Mouse (Mus musculus) forebrain, embryonic 14.5 days (tissue): ENCODE results near the gene Uqcc3. TPM values are rescaled to one million over a fixed set of nuclear protein-coding genes. Genes with fewer than 3 reads are reported as not detected.

Source experiments
- ATAC-seq: fragments of 200-750 bp; cut with Nextera tagmentation; 2 replicates; pipeline ENCODE4 v1.8.0; 2017; ENCODE audit warnings: mild to moderate bottlenecking, moderate library complexity
- DNase-seq: peaks from one replicate; pipeline ENCODE4 v3.0.0-alpha.2; 2015; ENCODE audit warnings: low spot score
- H3K27ac ChIP-seq: fragments of 300-500 bp; sonication (generic); 2 replicates; pipeline ENCODE4 v1.5.1; 2014; ENCODE audit warnings: low read depth, mild to moderate bottlenecking, control low read depth, low read length, moderate library complexity
- H3K27me3 ChIP-seq: fragments of 300-500 bp; sonication (generic); replicated peaks from 2 replicates; pipeline ENCODE4 v1.6.1; 2014; ENCODE audit warnings: low read length, control low read depth, mixed read lengths; ENCODE audit not compliant: control insufficient read depth, insufficient read depth
- H3K36me3 ChIP-seq: fragments of 300-500 bp; sonication (generic); 2 replicates; pipeline ENCODE4 v1.6.1; 2014; ENCODE audit warnings: low read length, control low read depth; ENCODE audit not compliant: control insufficient read depth, insufficient read depth
- H3K4me1 ChIP-seq: fragments of 300-500 bp; sonication (generic); 2 replicates; pipeline ENCODE4 v1.6.1; 2014; ENCODE audit warnings: antibody characterized with exemption, low read length, control low read depth; ENCODE audit not compliant: control insufficient read depth, insufficient read depth
- H3K4me2 ChIP-seq: fragments of 300-500 bp; sonication (generic); 2 replicates; pipeline ENCODE4 v1.6.1; 2014; ENCODE audit warnings: mild to moderate bottlenecking, control low read depth, low read length
- H3K4me3 ChIP-seq: fragments of 300-500 bp; sonication (generic); 2 replicates; pipeline ENCODE4 v1.5.1; 2014; ENCODE audit warnings: low read depth, low read length, control low read depth
- H3K9ac ChIP-seq: fragments of 300-500 bp; sonication (generic); 2 replicates; pipeline ENCODE4 v1.6.1; 2014; ENCODE audit warnings: mild to moderate bottlenecking, low read length, control low read depth, moderate library complexity
- H3K9me3 ChIP-seq: fragments of 300-500 bp; sonication (generic); replicated peaks from 2 replicates; pipeline ENCODE4 v1.6.1; 2016; ENCODE audit warnings: low read length, control low read depth, mixed read lengths; ENCODE audit not compliant: control insufficient read depth
- WGBS: fragments of 180-500 bp; shearing (Covaris S2); extraction: QIAGEN DNeasy Blood & Tissue Kit; methylation state at CpG from one replicate; pipeline ENCODE4 v1.1.7; 2014; 5-methylcytosine and 5-hydroxymethylcytosine counted together
- microRNA-seq: library from miRNA; unstranded; fragments of <30 nt; microRNA quantifications from one replicate; pipeline ENCODE4, GENCODE M21; 2016
- polyA plus RNA-seq: library from polyadenylated mRNA; unstranded; fragments of >200 nt; fragmentation: Nextera tagmentation; extraction: Ambion mirVana; gene quantifications from 2 replicates; pipeline ENCODE4 v1.2.1, GENCODE M21; 2014

Uqcc3 gene
- polyA plus RNA-seq, 1 experiment from 2014 or later = 66.4 TPM

- 84% methylated on average over 11 of the region's 11 CpGs for WGBS
- Histone ChIP-seq H3K9me3 (no peaks in the 10 kb centered on the region), H3K27me3 (no peaks in the 10 kb centered on the region), H3K9ac (no peak overlapping the region), H3K4me1 (no peaks in the 10 kb centered on the region), H3K27ac (no peak overlapping the region), H3K4me3 (no peak overlapping the region), H3K36me3 (peaks cover 94% of the 10 kb centered on the region), H3K4me2 (no peak overlapping the region)
- DNase-seq (no peak), ATAC-seq (no peak)
Observed at GRCm38 (mm10) chr19:8831262-8831661, 49.5 kb downstream of the Uqcc3 start.

- H3K4me2 ChIP-seq = no peak overlapping the region
- no peak overlapping the region for H3K4me3 ChIP-seq
- no peaks in the 10 kb centered on the region for H3K27me3 ChIP-seq
- H3K36me3 ChIP-seq = peaks cover 97% of the 10 kb centered on the region
- WGBS = 88% methylated on average over 8 of the region's 8 CpGs
- ATAC-seq (0 out of 2 replicates have a peak, but pooled peaks have one; percentile 20), DNase-seq (peak; percentile 44)
- no peak overlapping the region for H3K9ac ChIP-seq
- no peaks in the 10 kb centered on the region for H3K4me1 ChIP-seq
- H3K27ac ChIP-seq = no peak overlapping the region
- no peaks in the 10 kb centered on the region for H3K9me3 ChIP-seq
Observed at GRCm38 (mm10) chr19:8830664-8831063, 50.1 kb downstream of the Uqcc3 start.

Small RNAs within 50 kb of the gene (microRNA-seq; reads per million reads assigned to microRNA genes)
- gene Mir5136 = 0.40 reads per million

Other genes starting within 250 kb of the Uqcc3 start
- 1.7 and 3.1 TPM in 2 replicates for gene Chrm1, start 217.1 kb downstream of the Uqcc3 start, polyA plus RNA-seq
- gene Slc3a2, start 157.6 kb downstream of the Uqcc3 start, polyA plus RNA-seq = 179 and 200 TPM in 2 replicates
- 109 and 111 TPM in 2 replicates for gene Wdr74, start 145.1 kb downstream of the Uqcc3 start, polyA plus RNA-seq
- gene 1700092M07Rik, start 140.2 kb downstream of the Uqcc3 start, polyA plus RNA-seq = 0.77 and 1.1 TPM in 2 replicates
- 104 and 105 TPM in 2 replicates for gene Stx5a, start 139.5 kb downstream of the Uqcc3 start, polyA plus RNA-seq
- gene Nxf1, start 123.8 kb downstream of the Uqcc3 start, polyA plus RNA-seq = 162 and 178 TPM in 2 replicates
- gene Tmem223, start 109.9 kb downstream of the Uqcc3 start, polyA plus RNA-seq = 273 and 345 TPM in 2 replicates
- 30.8 and 41.4 TPM in 2 replicates for gene Tmem179b, start 106.5 kb downstream of the Uqcc3 start, polyA plus RNA-seq
- gene Taf6l, start 94.5 kb downstream of the Uqcc3 start, polyA plus RNA-seq = 18.3 and 19.7 TPM in 2 replicates
- 171 and 189 TPM in 2 replicates for gene Polr2g, start 82.3 kb downstream of the Uqcc3 start, polyA plus RNA-seq
- 9.0 and 9.7 TPM in 2 replicates for gene Zbtb3, start 78.4 kb downstream of the Uqcc3 start, polyA plus RNA-seq
- 50.7 and 65.3 TPM in 2 replicates for gene Ttc9c, start 61.6 kb downstream of the Uqcc3 start, polyA plus RNA-seq
- gene Hnrnpul2, start 60.9 kb downstream of the Uqcc3 start, polyA plus RNA-seq = 7.2 and 7.4 TPM in 2 replicates
- not detected in 2 replicates for gene AC129217.1, start 51.1 kb downstream of the Uqcc3 start, polyA plus RNA-seq
- gene Bscl2, start 43.5 kb downstream of the Uqcc3 start, polyA plus RNA-seq = 66.0 and 77.8 TPM in 2 replicates
- gene Gng3, start 41.7 kb downstream of the Uqcc3 start, polyA plus RNA-seq = 346 and 353 TPM in 2 replicates
- 0.15 and 0.29 TPM in 2 replicates for gene Lrrn4cl, start 30.2 kb downstream of the Uqcc3 start, polyA plus RNA-seq
- gene Ubxn1, start 9.4 kb downstream of the Uqcc3 start, polyA plus RNA-seq = 173 and 184 TPM in 2 replicates
- gene Lbhd1, start 2.8 kb upstream of the Uqcc3 start, polyA plus RNA-seq = 44.2 and 59.1 TPM in 2 replicates
- not detected in 2 replicates for gene Gm49403, start 3.0 kb upstream of the Uqcc3 start, polyA plus RNA-seq
- gene 1810009A15Rik, start 7.9 kb upstream of the Uqcc3 start, polyA plus RNA-seq = 63.7 and 77.6 TPM in 2 replicates
- gene Gm49416, start 8.0 kb upstream of the Uqcc3 start, polyA plus RNA-seq = not detected in 2 replicates
- gene Ints5, start 12.1 kb upstream of the Uqcc3 start, polyA plus RNA-seq = 25.0 and 32.1 TPM in 2 replicates
- gene Ganab, start 17.1 kb upstream of the Uqcc3 start, polyA plus RNA-seq = 73.3 and 78.9 TPM in 2 replicates
- gene B3gat3, start 39.5 kb upstream of the Uqcc3 start, polyA plus RNA-seq = 53.3 and 67.0 TPM in 2 replicates
- 0.93 and 0.99 TPM in 2 replicates for gene Rom1, start 48.4 kb upstream of the Uqcc3 start, polyA plus RNA-seq
- 4.1 and 5.4 TPM in 2 replicates for gene Eml3, start 48.6 kb upstream of the Uqcc3 start, polyA plus RNA-seq
- gene Mta2, start 61.0 kb upstream of the Uqcc3 start, polyA plus RNA-seq = 57.1 and 57.4 TPM in 2 replicates
- gene Tut1, start 72.9 kb upstream of the Uqcc3 start, polyA plus RNA-seq = 24.2 and 26.4 TPM in 2 replicates
- 356 and 360 TPM in 2 replicates for gene Eef1g, start 86.1 kb upstream of the Uqcc3 start, polyA plus RNA-seq
- 2.6 and 4.5 TPM in 2 replicates for gene Ahnak, start 108.4 kb upstream of the Uqcc3 start, polyA plus RNA-seq
- gene Scgb1a1, start 207.0 kb upstream of the Uqcc3 start, polyA plus RNA-seq = not detected in 2 replicates